Mouse (Mus musculus): ENCODE measurements at regions not wholly inside any gene's neighbourhood (a gene's known extent, or its start where the extent isn't known, plus 50 kb on each side); places are given as distances from the start of the nearest gene placed in this dataset.

GRCm38 (mm10) chr13:115230494-115230893, 128.7 kb upstream of the Itga1 start:
- TF ChIP-seq CTCF (IDR thresholded peaks at IDR 0.05; ENCODE audit: low read depth) = peak; percentile 90
- no peak for TF ChIP-seq EP300 (IDR thresholded peaks at IDR 0.05; ENCODE audit: low read depth)
